Mouse (Mus musculus): ENCODE data around the gene Lmx1a.

Gene Lmx1a

GRCm38 (mm10) chr1:167781787-167782484, 92.9 kb downstream of the Lmx1a start:
- peak in 1 of 2 experiments; percentile 36 for DNase-seq (ENCODE audit: low spot score in 2 of 2)

DNA sequence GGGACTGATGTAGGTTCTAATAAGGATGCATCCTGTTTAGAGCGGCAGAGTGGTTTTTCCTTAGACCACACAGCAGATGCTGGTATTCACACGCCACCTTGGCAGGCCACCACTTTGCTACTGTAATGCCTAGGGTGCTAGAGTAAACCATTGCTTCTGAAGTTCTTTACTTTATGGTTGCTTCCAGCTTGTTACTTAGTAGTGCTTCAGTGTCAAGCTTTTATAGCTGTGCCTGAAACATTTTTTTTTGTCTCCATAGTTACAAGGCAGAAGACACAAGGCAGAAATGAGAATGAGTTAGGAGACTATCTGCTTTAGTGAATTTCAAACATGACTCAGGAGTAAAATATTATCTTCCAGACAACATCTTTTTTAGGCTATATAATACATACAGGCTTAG, 95.0 kb downstream of the Lmx1a start:
- no peak for DNase-seq (ENCODE audit: low spot score in 2 of 2)

- DNase-seq (ENCODE audit: low spot score in 2 of 2): no peak
Measured at GRCm38 (mm10) chr1:167788684-167789413, 99.8 kb downstream of the Lmx1a start.

- no peak for DNase-seq (ENCODE audit: low spot score in 2 of 2)
Measured at GRCm38 (mm10) chr1:167789448-167789847, 100.4 kb downstream of the Lmx1a start.

DNA sequence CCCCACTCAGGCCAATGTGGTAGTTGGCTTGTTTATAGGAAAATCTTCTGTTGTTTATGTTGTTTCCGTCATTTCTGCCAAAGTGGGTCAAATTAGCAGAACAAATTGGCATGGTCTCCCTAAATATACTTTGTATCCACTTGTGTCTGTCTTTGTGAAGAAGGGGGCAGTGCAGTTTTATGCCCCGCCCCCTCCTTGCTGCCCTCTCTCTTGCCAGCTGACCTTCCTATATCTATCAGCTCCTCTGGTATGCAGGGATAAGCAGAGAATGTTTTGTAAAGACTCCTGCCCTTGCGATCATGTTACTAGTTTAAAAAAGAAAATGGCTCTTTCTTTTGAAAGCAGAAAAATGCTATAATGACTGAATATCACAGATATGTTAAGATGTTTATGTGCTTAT, 101.7 kb downstream of the Lmx1a start:
- no peak for DNase-seq (ENCODE audit: low spot score in 2 of 2)

- no peak for DNase-seq (ENCODE audit: low spot score in 2 of 2)
Measured at GRCm38 (mm10) chr1:167791221-167791620, 102.2 kb downstream of the Lmx1a start.

DNA sequence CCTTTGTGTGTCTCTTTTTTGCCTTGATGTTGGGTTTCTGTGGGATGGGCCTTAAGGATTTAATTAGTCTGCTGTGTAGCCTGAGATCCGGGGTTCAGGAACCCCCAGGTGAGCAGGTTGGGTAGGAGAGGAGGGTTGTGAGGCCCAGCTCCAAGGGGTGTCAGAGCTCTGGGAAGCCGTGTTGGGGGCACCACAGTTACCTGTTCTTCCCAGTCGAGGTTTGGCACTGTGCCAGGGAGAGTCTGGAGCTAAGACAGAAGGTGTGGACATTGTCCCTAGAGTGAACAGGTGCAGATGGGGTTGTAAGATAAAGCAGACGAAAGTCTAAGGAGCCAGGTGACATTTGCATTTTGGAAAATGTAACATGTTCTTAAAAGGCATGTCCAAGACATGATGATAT, 112.9 kb downstream of the Lmx1a start:
- DNase-seq (ENCODE audit: low spot score in 2 of 2): no peak

GRCm38 (mm10) chr1:167802510-167803271, 113.7 kb downstream of the Lmx1a start:
- DNase-seq (ENCODE audit: low spot score in 2 of 2): no peak

DNA sequence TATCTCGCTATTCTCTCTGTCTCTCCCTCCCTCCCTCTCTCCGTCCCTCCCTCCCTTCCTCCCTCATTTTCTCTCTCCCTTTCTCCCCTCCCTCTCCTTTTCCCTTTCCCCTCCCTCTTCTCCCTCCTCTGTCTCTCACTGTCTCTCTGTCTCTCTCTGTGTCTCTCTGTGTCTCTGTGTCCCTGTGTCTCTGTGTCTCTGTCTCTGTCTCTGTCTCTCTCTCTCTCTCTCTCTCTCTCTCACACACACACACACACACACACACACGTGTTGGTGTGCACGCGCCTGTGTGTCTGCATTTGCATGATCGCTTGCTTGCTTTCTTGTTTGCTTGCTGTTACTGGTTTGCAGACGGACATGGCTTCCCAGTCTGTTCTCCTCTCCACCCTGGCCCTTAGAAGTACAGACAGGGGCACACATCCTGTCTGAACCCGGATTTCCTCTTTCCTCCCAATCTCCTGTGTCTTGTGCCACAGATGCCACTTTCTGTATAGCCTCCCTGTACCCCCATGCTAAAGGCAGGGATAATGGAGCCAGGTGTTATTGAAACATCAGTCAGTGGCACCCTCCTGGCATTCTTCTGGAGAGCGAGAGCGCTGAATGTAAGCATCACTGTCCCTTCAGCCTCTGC, 114.4 kb downstream of the Lmx1a start:
- no peak for DNase-seq (ENCODE audit: low spot score in 2 of 2)

GRCm38 (mm10) chr1:167804836-167805235, 115.8 kb downstream of the Lmx1a start:
- DNase-seq (ENCODE audit: low spot score in 2 of 2): no peak

DNA sequence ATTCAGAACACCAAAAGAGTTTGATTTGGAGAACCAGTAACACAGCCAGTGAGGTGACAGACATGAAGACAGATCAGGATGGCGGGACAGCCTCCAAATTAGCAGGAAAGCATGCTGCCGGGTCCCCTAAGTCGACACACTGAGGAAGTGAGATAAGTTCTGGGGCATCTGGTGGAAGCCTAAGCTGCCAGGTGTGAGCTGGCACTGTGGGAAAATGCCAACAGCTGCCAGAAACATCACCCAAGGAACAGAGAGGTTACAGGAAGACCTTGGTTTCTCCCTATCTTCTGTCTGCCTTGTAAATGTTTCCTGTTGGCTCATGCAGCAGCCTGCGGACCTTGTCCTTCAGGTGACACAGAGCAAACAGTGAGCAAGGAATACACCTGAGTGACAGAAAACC, 122.1 kb downstream of the Lmx1a start:
- no peak for DNase-seq (ENCODE audit: low spot score in 2 of 2)

DNA sequence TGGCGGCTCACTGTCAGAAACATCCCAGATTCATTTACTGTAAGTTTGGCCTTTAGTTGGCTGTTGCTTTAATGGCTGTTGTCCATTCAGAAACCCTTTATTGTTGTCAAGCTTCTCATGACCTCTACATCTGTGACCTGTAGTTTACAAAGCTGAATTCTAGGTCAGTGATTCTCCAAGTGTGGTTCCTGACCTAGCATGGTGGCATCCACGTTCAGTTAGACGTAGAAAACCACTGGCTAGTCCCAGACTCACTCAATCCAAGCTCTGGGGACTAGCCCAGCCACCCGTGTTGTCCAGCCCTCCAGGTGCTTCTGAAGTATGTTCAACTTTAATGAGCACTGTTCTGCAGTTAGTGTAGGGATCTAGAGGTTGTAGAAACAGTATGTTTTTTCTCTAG, 126.1 kb downstream of the Lmx1a start:
- no peak for DNase-seq (ENCODE audit: low spot score in 2 of 2)

DNA sequence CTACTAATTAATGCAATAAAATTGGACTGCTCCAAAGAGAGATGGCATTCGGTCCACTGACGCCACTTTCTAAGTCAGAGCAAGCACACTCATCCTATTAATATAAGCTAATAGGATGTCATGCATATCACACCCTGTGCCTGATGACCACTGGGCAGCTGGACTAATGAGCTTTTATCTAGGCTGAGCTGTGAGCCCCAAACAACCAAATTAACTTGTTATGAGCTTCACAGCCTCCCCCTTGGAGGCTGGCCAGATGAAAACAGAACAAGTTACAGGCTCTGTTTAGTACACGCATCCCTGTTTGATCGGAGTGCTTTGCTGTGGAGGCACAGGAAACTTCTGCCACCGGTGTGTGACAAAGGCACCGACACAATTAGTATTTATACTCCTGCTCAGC, 128.0 kb downstream of the Lmx1a start:
- DNase-seq (ENCODE audit: low spot score in 2 of 2): no peak

DNA sequence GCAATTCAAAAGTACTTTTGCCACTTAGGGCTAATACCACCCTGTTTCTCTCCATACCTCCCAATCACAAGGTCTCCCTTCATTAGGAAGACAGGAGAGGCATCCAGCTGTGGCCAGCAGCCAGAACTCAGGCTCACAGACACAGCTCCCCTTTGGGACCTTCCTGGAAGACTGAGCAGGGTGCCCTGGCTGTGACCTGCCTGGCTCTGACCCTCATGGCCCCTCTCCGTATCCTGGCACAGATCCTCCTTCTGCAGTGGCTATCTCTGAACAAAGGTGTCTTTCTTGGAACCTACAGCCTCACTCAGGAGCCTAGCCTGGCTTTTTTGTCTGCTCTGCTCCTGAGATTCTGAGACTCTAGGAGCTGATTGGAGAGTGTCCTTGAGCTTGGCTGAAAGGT, 128.6 kb downstream of the Lmx1a start:
- DNase-seq (ENCODE audit: low spot score in 2 of 2): no peak

DNA sequence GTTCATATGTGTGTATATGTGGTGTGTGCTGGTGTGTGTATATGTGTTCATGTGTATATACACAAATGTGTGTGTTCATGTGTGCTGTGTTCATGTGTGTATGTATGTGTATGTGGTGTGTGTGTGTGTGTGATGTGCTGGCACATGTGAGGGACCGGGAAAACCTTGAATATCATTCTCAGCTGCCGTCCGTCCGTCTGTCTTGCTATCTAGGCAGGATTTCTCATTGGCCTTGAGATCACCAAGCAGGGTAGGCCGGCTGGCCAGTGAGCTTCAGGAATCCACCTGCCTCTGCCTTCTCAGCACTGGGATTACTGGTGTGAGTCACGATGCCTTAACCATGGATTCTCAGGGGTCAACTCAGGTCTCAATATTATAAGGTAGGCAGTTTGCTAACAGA, 131.0 kb downstream of the Lmx1a start:
- DNase-seq (ENCODE audit: low spot score in 2 of 2): no peak

DNA sequence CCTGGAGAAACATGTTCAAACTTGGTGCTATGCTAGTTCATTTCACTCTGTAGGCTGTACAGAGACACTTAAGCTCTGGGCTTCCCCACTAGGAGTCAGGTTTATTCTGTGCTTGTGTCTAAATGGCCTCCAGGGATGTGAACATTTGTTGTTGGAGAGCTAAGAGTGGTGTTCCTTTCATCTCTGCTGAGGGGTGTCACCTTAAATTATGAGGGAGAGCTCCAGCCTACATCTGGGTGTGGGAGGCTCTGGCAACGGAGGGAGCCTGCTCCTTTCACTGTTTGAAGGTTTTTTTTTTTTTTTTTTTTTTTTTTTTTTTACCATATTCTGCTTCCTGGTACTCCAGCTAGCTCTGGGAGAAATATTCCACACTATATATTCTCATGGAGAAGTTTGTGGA, 132.1 kb downstream of the Lmx1a start:
- no peak for DNase-seq (ENCODE audit: low spot score in 2 of 2)

GRCm38 (mm10) chr1:167830291-167830690, 141.3 kb downstream of the Lmx1a start:
- no peak for DNase-seq (ENCODE audit: low spot score in 2 of 2)

- no peak for DNase-seq (ENCODE audit: low spot score in 2 of 2)
Measured at GRCm38 (mm10) chr1:167831601-167832000, 142.6 kb downstream of the Lmx1a start.

DNA sequence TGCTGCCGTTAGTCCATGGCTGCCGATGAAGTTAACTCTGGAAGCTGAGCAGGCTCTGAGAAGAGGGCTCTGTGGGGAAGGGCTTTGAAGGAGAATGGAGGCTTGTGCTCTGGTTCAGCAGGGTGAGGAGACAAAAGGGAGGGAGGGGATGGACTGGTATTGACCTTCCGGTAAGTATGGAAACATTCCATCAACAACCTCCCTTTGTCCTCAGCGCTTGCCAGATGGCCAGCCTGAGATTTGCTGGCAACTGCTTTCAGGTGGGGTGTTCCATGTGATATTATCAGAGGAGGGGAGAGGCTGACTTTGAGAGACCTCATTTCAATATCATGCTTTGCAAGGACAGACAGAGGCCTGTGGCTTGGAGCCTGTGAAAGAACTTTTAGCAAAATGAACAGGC, 165.8 kb downstream of the Lmx1a start:
- no peak for DNase-seq (ENCODE audit: low spot score in 2 of 2)

DNA sequence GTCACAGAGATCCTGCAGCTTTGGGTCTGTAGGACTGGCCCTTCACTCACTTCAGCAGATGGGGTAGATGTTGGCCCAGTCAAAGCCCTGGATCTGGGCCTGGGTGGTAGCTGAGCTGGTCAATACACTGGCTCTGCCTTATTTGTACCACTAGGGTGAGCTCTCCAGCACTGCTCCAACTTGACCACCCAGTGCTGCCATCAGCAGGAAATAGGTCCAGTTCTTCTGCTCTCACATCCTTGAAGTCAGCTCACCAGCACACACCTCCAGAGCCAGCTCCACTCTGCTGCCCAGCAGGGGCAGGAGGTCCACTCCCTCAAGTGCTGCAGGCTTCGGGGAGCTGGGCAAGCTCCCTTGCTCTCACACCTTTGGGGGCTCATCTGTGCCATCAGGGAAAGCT, 183.0 kb downstream of the Lmx1a start:
- no peak for DNase-seq (ENCODE audit: low spot score in 2 of 2)

GRCm38 (mm10) chr1:167874099-167874498, 185.1 kb downstream of the Lmx1a start:
- no peak for DNase-seq (ENCODE audit: low spot score in 2 of 2)

- no peak for DNase-seq (ENCODE audit: low spot score in 2 of 2)
Measured at GRCm38 (mm10) chr1:167877931-167878330, 188.9 kb downstream of the Lmx1a start.

Measured in urinary bladder, postnatal 36 days (tissue).